Mouse (Mus musculus): Measurements from ENCODE around the gene Wbp11. TPM values are rescaled to one million over a fixed set of nuclear protein-coding genes. Genes with fewer than 3 reads are reported as not detected.

Wbp11 gene
- polyA plus RNA-seq, 1 experiment from 2014 or later: 92.5 TPM

GRCm38 (mm10) chr6:136831712-136832111, 3.7 kb upstream of the Wbp11 start:
- Histone ChIP-seq H3K4me1 (replicated peaks) (peaks cover 10% of the 10 kb centered on the region), H3K27ac (no peak overlapping the region), H3K4me3 (replicated peaks) (no peak overlapping the region), H3K27me3 (peaks cover 18% of the 10 kb centered on the region), H3K9me3 (no peaks in the 10 kb centered on the region), H3K9ac (replicated peaks) (no peak overlapping the region), H3K4me2 (replicated peaks) (no peak overlapping the region), H3K36me3 (no peaks in the 10 kb centered on the region)
- no peak for ATAC-seq
- 77% methylated on average over 5 of the region's 5 CpGs for WGBS

- Histone ChIP-seq H3K27me3 (peaks cover 18% of the 10 kb centered on the region), H3K4me1 (replicated peaks) (peaks cover 13% of the 10 kb centered on the region), H3K4me3 (replicated peaks) (peak overlapping the region; percentile 44), H3K36me3 (peaks cover 18% of the 10 kb centered on the region), H3K4me2 (replicated peaks) (peak overlapping the region; percentile 53), H3K9me3 (no peaks in the 10 kb centered on the region), H3K27ac (peak overlapping the region; percentile 85), H3K9ac (replicated peaks) (peak overlapping the region; percentile 61)
- WGBS: 33% methylated on average over 4 of the region's 4 CpGs
- peak; percentile 8 for ATAC-seq
Measured at GRCm38 (mm10) chr6:136828681-136829080, 648 bp upstream of the Wbp11 start.

DNA sequence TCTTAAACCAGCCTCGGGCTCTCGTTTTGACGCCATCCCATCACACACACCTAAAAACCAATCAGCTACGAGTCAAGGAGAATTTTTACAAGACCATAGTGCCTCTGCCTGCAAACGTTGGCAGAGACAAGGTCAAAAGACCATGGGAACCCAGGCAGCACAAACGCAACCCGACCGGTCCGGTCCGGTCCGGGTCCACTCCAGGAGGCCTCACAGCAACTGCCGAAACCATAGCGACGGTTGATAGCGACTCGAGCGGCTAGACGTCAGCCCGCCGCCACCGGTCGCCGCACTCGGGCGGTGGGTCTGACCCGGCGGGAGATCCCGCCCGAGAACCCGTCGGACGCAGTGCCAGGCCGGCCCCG, 535 bp downstream of the Wbp11 start, which contains the start of gene BC049715:
BC049715 (plus strand) TSS at position 111 of the 365 bp plus-strand sequence.
- peak within 1 kb of the TSS; percentile 96 for H3K9ac ChIP-seq (replicated peaks)
- peak within 1 kb of the TSS; percentile 85 for H3K27ac ChIP-seq
- peaks cover 13% of the 10 kb centered on the region for H3K4me1 ChIP-seq (replicated peaks)
- peak within 1 kb of the TSS; percentile 97 for H3K4me3 ChIP-seq (replicated peaks)
- WGBS: under 1% methylated on average over 34 of the region's 34 CpGs
- ATAC-seq: no peak
- H3K9me3 ChIP-seq: no peaks in the 10 kb centered on the region
- H3K36me3 ChIP-seq: peaks cover 26% of the 10 kb centered on the region
- H3K4me2 ChIP-seq (replicated peaks): peak within 1 kb of the TSS; percentile 86
- peaks cover 18% of the 10 kb centered on the region for H3K27me3 ChIP-seq

- peak overlapping the region; percentile 86 for H3K4me2 ChIP-seq (replicated peaks)
- no peak overlapping the region for H3K27ac ChIP-seq
- H3K9ac ChIP-seq (replicated peaks): peak overlapping the region; percentile 96
- H3K4me3 ChIP-seq (replicated peaks): peak overlapping the region; percentile 97
- H3K27me3 ChIP-seq: peaks cover 18% of the 10 kb centered on the region
- H3K4me1 ChIP-seq (replicated peaks): peaks cover 13% of the 10 kb centered on the region
- peaks cover 30% of the 10 kb centered on the region for H3K36me3 ChIP-seq
- 23% methylated on average over 7 of the region's 7 CpGs for WGBS
- no peaks in the 10 kb centered on the region for H3K9me3 ChIP-seq
- no peak for ATAC-seq
Measured at GRCm38 (mm10) chr6:136827116-136827515, 917 bp downstream of the Wbp11 start.

GRCm38 (mm10) chr6:136824987-136825386, 3.0 kb downstream of the Wbp11 start:
- WGBS: 95% methylated on average over 8 of the region's 8 CpGs
- Histone ChIP-seq H3K4me3 (replicated peaks) (no peak overlapping the region), H3K27me3 (no peaks in the 10 kb centered on the region), H3K36me3 (peaks cover 51% of the 10 kb centered on the region), H3K4me2 (replicated peaks) (no peak overlapping the region), H3K4me1 (replicated peaks) (peaks cover 13% of the 10 kb centered on the region), H3K27ac (no peak overlapping the region), H3K9ac (replicated peaks) (no peak overlapping the region), H3K9me3 (no peaks in the 10 kb centered on the region)
- ATAC-seq: no peak

DNA sequence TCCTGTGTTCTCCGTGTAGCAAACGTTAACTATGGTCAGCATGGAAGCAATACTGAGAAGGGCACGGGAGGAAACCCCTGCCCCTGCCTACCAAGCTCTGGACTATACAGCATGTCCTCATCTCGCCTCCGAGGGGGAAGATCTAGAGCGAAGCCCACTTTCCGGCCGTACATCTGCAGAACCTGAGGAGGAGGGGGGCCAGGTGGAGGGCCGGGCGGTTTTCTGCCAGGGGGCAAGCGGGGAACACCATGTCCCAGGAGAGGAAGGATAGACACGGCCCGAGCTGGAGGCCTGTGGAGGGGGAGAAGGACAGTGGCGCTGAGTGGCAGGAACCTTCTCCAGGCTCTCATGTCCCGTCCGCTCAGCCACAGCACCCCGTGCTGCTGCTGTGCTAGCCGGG, 6.9 kb downstream of the Wbp11 start:
- ATAC-seq: no peak
- Histone ChIP-seq H3K4me2 (replicated peaks) (no peak overlapping the region), H3K9ac (replicated peaks) (no peak overlapping the region), H3K36me3 (peaks cover 88% of the 10 kb centered on the region), H3K4me1 (replicated peaks) (no peaks in the 10 kb centered on the region), H3K4me3 (replicated peaks) (no peak overlapping the region), H3K27me3 (no peaks in the 10 kb centered on the region), H3K27ac (no peak overlapping the region), H3K9me3 (no peaks in the 10 kb centered on the region)
- 97% methylated on average over 18 of the region's 18 CpGs for WGBS

- Histone ChIP-seq H3K4me1 (replicated peaks) (no peaks in the 10 kb centered on the region), H3K4me2 (replicated peaks) (no peak overlapping the region), H3K27ac (no peak overlapping the region), H3K36me3 (peaks cover 90% of the 10 kb centered on the region), H3K9ac (replicated peaks) (no peak overlapping the region), H3K9me3 (no peaks in the 10 kb centered on the region), H3K27me3 (no peaks in the 10 kb centered on the region), H3K4me3 (replicated peaks) (no peak overlapping the region)
- no peak for ATAC-seq
- 97% methylated on average over 21 of the region's 21 CpGs for WGBS
Measured at GRCm38 (mm10) chr6:136820381-136820780, 7.7 kb downstream of the Wbp11 start.

DNA sequence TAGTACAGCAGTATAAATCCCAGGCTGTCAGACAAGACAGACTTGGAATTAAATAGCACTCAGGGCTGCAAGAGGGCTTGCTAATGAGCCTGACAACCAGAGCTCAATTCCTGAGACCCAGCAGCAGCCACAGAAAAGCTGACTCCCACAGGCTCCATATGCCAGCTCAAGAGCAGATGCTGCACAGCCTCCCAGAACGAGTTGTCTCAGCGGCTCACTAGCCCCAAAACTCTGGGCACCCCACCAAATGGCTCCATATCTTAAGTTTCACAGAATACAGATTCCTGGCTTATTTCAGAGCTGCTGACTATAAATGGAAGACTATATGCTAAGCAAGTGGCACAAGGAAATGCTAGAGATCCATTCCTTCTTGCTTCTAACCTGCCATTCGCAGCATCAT, 10.5 kb downstream of the Wbp11 start:
- Histone ChIP-seq H3K4me3 (replicated peaks) (no peak overlapping the region), H3K36me3 (peaks cover 93% of the 10 kb centered on the region), H3K4me2 (replicated peaks) (no peak overlapping the region), H3K27me3 (no peaks in the 10 kb centered on the region), H3K9ac (replicated peaks) (no peak overlapping the region), H3K9me3 (no peaks in the 10 kb centered on the region), H3K27ac (no peak overlapping the region), H3K4me1 (replicated peaks) (no peaks in the 10 kb centered on the region)
- no peak for ATAC-seq
- WGBS: 92% methylated on average over 3 of the region's 3 CpGs

GRCm38 (mm10) chr6:136816826-136817225, 11.2 kb downstream of the Wbp11 start:
- WGBS: 95% methylated on average over 21 of the region's 21 CpGs
- ATAC-seq: no peak

DNA sequence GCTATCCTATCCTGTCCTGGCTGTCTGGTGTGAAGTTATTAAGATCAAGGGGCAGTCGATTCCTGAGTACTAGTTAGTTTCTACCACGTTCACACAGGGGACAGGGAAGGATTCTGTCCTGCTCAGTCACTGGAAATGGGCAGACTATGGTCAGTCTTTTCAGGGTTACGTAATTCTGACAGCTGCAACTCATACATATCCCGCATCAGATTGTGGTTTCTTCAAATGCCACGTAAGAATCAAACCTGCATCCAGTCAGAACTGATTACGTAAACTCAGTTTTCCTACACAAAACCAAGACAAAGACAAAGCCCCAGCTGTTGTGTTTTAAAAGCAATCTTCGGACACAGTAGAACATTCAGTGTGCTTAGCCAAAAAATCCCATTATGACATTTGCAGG, 12.7 kb downstream of the Wbp11 start:
- no peak overlapping the region for H3K4me3 ChIP-seq (replicated peaks)
- H3K9ac ChIP-seq (replicated peaks): no peak overlapping the region
- no peak for ATAC-seq
- H3K27me3 ChIP-seq: no peaks in the 10 kb centered on the region
- H3K4me1 ChIP-seq (replicated peaks): no peaks in the 10 kb centered on the region
- no peak overlapping the region for H3K4me2 ChIP-seq (replicated peaks)
- 96% methylated on average over 7 of the region's 7 CpGs for WGBS
- H3K9me3 ChIP-seq: no peaks in the 10 kb centered on the region
- H3K36me3 ChIP-seq: peaks cover 80% of the 10 kb centered on the region
- H3K27ac ChIP-seq: no peak overlapping the region

More at GRCm38 (mm10) chr6:136816826-136817225, 11.2 kb downstream of the Wbp11 start:
- H3K36me3 ChIP-seq: peaks cover 93% of the 10 kb centered on the region
- H3K4me1 ChIP-seq (replicated peaks): no peaks in the 10 kb centered on the region
- H3K4me3 ChIP-seq (replicated peaks): no peak overlapping the region
- no peaks in the 10 kb centered on the region for H3K27me3 ChIP-seq
- H3K4me2 ChIP-seq (replicated peaks): no peak overlapping the region
- H3K27ac ChIP-seq: no peak overlapping the region
- no peaks in the 10 kb centered on the region for H3K9me3 ChIP-seq
- H3K9ac ChIP-seq (replicated peaks): no peak overlapping the region

GRCm38 (mm10) chr6:136813117-136813516, 14.9 kb downstream of the Wbp11 start:
- WGBS: 49% methylated on average over 4 of the region's 4 CpGs
- H3K9ac ChIP-seq (replicated peaks): no peak overlapping the region
- no peak for ATAC-seq
- no peaks in the 10 kb centered on the region for H3K27me3 ChIP-seq
- H3K9me3 ChIP-seq: no peaks in the 10 kb centered on the region
- H3K36me3 ChIP-seq: peaks cover 58% of the 10 kb centered on the region
- H3K27ac ChIP-seq: no peak overlapping the region
- no peak overlapping the region for H3K4me3 ChIP-seq (replicated peaks)
- peaks cover 17% of the 10 kb centered on the region for H3K4me1 ChIP-seq (replicated peaks)
- no peak overlapping the region for H3K4me2 ChIP-seq (replicated peaks)

- H3K27me3 ChIP-seq: no peaks in the 10 kb centered on the region
- H3K9ac ChIP-seq (replicated peaks): no peak overlapping the region
- H3K4me2 ChIP-seq (replicated peaks): no peak overlapping the region
- no peak for ATAC-seq
- H3K36me3 ChIP-seq: peaks cover 40% of the 10 kb centered on the region
- 91% methylated on average over 10 of the region's 10 CpGs for WGBS
- H3K4me1 ChIP-seq (replicated peaks): peaks cover 22% of the 10 kb centered on the region
- H3K27ac ChIP-seq: no peak overlapping the region
- no peak overlapping the region for H3K4me3 ChIP-seq (replicated peaks)
- no peaks in the 10 kb centered on the region for H3K9me3 ChIP-seq
Measured at GRCm38 (mm10) chr6:136811196-136811595, 16.8 kb downstream of the Wbp11 start.

DNA sequence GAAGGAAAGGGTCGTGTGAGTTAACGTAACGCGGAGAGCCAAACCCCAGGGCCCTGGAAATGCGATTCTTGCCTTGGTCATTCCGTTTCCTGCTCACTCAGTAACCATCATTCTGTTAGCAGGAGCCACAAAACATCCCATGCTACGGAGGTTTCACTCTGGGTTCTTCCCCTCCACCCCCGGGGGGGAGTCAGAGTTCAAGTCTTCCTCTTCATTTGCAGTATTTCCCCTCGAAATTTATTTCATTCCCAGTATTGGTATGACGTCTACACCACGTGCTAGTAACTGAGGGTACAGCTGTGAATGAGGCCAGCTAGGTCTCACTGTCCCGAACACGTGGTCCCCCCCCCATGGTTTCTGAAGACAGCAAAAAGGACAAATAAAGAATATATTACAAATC, 18.4 kb downstream of the Wbp11 start:
- H3K4me3 ChIP-seq (replicated peaks): peak overlapping the region; percentile 87
- no peak for ATAC-seq
- H3K27ac ChIP-seq: no peak overlapping the region
- H3K9ac ChIP-seq (replicated peaks): no peak overlapping the region
- peaks cover 27% of the 10 kb centered on the region for H3K36me3 ChIP-seq
- no peaks in the 10 kb centered on the region for H3K27me3 ChIP-seq
- H3K9me3 ChIP-seq: no peaks in the 10 kb centered on the region
- H3K4me2 ChIP-seq (replicated peaks): peak overlapping the region; percentile 99
- 84% methylated on average over 13 of the region's 13 CpGs for WGBS
- peaks cover 27% of the 10 kb centered on the region for H3K4me1 ChIP-seq (replicated peaks)
